Mouse (Mus musculus): ENCODE measurements at regions not wholly inside any gene's neighbourhood (a gene's known extent, or its start where the extent isn't known, plus 50 kb on each side); places are given as distances from the start of the nearest gene placed in this dataset.
A peak's percentile ranks its signal among the peaks of the same experiment; 100 is the strongest.

DNA sequence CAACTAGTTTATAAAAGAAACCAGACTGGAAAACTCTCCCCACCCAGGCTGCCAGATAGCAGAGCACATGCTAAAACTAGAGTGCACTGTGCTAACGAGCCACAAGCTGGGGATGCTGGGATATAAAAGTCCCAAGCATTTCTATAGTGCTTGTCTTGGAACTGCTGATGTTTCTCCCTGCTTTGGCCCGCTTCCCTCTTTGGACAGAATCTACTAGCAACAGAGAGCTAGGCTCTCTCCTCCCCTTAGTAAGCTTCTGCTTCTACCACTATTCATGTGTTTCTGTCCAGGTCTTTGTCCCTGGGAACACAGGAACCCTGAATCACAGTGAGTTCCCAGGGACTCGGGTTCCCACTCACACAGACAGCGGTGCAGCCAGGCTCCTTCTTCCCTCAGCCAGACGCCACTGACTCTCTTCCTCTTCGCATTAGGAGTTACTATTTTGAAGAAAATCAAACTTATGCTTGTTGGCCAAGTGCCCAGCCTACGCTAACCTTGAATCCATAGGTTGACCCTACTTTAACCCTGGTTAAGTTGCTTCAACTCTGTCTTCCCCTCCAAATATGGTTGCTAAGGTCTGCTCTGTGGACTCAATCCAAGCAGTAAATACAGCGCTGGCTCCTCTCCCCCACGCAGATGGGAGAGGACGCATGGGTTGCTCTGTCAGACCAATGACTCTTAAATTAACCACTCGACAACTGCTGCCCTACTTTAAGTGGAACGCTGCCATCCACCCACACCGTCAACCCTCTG is 113.4 kb upstream of the Dapk1 start:
- intact Hi-C loops (cut with DNase I) = no loop called here
- peak; percentile 60 to 66 for DNase-seq (ENCODE audit: low spot score in 2 of 2)

DNA sequence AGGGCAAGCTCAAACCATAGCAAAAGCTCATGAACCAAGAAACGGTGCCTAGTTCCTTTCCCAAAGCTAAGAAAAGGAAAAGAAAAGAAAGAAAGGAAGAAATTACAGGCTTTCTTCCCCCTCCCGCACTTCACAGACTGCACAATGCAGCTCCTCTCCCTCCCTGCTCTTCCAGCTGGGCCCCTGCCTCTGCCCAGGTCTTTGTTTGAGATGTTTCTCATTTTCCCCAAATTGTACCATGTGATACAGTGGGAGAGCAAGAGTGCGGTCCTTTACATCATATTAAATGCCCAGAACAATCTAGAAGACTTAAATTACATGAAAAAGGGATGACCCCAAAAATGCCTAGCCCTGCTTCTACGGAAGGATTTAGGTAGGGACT is 112.9 kb upstream of the Dapk1 start:
- intact Hi-C loops (cut with DNase I) = no loop called here
- no peak for DNase-seq (ENCODE audit: low spot score in 2 of 2)

DNA sequence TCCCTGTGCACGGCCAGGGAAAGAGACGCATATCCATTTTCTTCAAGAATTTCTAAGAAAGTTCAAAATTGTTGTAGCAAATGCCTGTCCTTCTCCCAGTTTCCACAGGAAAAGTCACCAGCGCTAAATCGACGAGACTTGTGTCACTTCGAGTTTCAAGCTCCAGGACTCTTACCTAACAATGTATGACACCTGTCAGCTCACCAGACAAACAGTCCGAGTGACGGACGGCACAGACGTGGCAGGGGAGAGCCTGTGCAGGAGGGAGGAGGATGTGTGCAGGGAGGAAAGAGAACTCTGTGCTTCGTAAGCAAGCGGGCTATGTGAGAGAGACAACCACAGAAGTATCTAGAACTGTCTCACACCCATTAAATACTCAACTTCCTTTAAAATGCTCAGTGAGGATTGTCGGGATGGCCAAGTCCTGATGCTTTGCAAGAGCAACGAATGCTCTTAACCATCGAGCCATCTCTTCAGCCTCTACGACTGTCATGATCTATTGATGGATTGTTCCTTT is 109.7 kb upstream of the Dapk1 start:
- intact Hi-C loops (cut with DNase I) = no loop called here
- DNase-seq (ENCODE audit: low spot score in 2 of 2) = no peak

DNA sequence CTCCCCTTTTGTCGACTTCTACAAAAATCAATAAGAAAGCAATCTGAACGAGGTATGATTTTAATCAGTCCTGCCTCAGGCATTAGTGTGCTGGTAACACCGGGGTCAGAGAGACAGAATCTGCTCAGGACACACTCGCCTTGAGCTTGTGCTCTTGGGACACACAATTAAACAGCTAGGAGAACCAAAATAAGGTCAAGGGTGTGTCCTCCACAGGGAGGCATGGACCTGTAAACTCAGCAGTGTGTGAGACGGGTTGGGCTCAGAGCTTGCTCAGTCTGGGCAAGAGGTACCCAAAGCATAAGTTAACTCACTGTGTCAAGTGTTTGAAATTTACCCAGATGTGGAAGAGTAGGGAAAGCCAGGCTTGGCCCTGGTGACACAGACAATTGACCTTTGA is 107.9 kb upstream of the Dapk1 start:
- intact Hi-C loops (cut with DNase I) = no loop called here
- DNase-seq (ENCODE audit: low spot score in 2 of 2) = no peak

DNA sequence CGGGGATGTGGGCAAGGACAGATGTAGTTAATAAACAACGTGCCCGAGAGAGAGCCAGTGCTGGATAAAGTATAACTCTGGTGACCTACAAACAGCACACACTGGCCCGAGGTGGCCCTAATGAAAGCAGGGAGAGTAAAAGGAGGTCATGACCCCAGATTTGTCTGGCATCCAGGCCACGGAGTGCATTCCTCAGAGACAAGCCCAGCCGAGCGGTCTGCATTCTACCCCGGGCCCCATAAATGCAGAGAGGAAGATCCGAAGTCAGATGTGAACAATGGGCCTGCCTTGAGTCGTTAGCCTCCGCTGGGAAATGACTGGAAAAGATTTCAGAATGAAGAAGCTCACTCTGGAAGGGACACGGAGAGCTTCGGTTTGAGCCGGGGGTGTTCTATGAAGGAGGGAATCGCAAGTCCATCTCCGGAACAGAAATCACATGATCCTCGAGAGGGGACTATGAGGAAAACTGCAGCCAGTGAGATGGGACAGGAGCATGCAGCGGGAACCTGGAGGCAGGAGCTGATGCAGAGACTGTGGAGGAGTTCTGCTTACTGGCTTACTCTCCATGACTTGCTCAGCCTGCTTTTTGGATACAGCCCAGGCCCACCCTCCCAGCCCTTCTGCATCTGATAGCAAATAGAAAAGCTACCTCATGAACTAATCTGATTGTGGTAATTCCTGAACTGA is 103.9 kb upstream of the Dapk1 start:
- intact Hi-C loops (cut with DNase I) = no loop called here
- DNase-seq (ENCODE audit: low spot score in 2 of 2) = no peak

DNA sequence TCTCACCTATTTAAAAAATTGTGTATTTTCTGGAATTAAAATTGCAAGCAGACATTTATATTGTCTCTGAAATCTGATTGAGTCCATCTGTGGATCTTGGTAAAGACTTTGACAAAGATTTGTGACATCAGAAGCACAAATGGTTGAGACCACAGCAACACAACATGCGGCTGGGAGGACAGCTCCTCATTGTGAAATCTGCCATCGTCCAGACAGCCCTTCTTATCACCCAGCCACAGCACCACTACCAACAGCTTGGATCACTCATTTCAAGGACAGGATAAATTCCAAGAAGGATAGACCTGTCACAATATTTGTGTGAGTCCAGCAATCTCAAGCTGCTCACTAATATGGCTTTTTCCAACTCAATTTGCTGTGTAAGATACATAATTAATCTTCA is 97.6 kb upstream of the Dapk1 start:
- intact Hi-C loops (cut with DNase I) = no loop called here
- DNase-seq (ENCODE audit: low spot score in 2 of 2) = no peak

DNA sequence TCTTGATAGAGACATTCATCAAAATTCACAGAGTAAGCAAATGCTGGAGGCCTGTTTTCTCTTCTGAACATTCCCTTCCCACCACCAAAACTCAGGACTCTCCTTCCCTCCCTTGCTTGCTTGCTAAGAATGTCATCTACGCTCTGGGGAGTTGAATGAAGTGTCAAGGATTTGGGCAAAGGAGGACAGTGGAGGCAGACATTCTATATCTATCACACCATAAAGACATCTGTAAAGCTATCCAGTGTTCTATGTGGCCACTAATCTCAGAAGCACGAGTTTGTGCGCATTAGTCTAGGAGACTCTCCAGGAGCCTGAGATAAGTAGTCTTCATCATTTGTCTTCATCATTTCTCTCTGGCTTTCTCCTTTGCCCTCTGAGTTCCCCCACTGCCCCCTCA is 94.1 kb upstream of the Dapk1 start:
- no peak for DNase-seq (ENCODE audit: low spot score in 2 of 2)
- intact Hi-C loops (cut with DNase I) = no loop called here

DNA sequence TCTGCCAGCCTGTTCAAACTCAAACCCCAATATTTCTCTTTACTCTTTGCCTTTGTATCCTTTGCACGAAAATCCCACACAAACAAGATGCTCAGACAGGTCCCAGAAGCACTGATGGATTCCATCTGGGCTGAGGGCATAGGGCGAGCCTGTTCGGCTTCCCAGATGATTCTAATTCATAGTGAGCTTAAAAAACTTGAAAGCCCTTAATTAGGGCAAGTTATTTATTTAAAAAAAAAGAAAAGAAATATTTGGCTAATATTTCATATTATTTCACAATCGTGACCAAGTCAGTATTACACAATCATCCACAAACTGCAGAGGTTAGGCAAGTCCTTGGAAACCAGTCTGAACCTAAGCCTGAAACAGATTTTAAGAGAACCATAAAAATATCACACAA is 93.7 kb upstream of the Dapk1 start:
- intact Hi-C loops (cut with DNase I) = no loop called here
- no peak for DNase-seq (ENCODE audit: low spot score in 2 of 2)

DNA sequence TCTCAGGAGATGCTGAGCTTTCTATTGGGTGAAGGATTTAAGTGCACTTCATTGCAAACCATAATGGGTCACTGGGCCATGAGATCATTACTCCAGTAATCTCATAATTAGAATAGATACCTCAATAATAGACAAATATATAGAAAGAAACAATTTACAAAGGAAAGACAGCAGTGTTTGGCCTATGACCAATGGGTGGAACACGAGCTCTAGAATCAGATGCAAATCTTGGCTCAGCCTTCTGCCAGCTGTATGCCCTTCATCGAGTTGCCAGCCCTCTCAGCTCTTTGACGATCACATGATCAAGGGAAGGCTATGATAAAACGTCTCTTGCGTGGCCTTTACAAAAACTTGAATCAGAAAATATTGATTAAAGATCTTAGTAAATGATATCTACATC is 92.9 kb upstream of the Dapk1 start:
- intact Hi-C loops (cut with DNase I) = no loop called here
- DNase-seq (ENCODE audit: low spot score in 2 of 2) = no peak

DNA sequence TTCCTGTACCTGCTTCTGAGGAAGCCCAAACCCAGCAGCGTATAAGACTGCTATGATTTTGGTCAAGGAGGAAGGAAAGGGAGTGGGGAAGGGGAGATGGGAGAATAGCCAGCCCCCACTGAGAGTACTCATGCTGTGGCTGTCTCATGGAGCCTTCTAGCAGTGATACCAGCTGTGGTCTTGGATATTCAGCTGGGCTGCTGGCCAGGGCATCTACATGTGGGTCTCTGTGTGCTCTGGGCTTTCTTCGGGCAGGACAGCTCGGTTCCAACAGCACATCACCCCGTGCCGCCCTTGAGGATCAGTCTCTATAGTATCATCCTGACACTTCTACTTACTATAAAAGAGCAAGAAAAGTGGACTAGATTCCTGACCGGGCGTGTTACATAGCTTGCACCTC is 90.6 kb upstream of the Dapk1 start:
- DNase-seq (ENCODE audit: low spot score in 2 of 2) = no peak
- intact Hi-C loops (cut with DNase I) = no loop called here

DNA sequence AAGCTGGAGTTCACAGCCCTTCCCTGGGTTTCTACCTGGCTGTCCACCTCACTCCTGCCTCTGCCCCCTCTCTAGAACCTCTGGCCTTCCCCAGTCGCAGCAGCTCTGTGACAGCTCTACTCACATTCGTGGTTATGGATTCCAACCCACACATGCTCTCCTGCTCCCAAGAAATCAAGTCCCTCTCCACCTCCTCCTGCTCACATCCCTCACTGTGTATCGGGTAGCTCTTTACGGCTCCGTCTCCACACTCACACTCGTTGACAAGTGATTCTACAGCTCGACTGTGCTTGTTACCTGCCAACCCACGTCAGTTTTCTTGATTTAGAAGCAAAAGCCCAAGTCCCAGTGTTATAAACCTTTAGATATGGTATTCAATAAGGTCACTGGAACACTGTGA is 90.1 kb upstream of the Dapk1 start:
- intact Hi-C loops (cut with DNase I) = no loop called here
- DNase-seq (ENCODE audit: low spot score in 2 of 2) = no peak

DNA sequence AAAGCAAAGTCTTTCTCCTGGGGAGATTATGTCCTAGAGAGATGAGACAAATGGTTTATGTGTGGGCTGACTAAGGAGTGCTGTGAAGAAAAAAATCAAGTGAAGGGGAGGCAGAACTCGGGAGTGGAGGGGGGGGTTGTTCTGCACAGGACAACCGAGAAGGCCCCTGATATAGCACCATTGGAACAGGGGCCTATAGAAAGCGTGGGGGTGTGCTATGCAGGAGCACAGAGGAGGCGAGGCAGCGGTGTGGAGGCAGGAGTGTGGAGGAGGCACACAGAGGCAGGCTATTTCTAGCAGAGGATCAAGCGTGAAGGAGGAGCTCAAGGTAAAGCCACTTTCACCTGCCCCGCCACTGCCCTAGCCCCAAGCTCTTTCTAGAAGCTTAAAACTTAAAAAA is 88.0 kb upstream of the Dapk1 start:
- intact Hi-C loops (cut with DNase I) = no loop called here
- peak; percentile 34 to 53 for DNase-seq (ENCODE audit: low spot score in 2 of 2)

DNA sequence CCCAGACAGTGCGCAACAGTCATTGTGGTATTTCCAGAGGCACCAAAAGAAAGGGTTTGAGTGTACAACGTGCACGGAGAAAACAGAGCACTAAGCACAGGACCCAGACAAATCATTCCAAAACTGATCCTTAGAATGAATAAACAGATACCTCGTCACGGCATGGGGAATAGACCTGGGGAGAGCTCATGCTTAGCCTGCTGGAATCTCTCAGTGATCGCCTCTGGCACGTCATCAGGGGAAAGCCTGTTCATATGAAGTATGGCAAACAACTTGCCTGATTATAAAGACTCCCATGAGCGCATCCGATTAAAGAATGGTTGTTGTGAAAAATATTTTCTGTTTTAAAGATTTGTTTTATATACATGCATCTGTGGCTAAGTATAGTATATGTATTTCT is 86.9 kb upstream of the Dapk1 start:
- intact Hi-C loops (cut with DNase I) = no loop called here
- DNase-seq (ENCODE audit: low spot score in 2 of 2) = no peak

DNA sequence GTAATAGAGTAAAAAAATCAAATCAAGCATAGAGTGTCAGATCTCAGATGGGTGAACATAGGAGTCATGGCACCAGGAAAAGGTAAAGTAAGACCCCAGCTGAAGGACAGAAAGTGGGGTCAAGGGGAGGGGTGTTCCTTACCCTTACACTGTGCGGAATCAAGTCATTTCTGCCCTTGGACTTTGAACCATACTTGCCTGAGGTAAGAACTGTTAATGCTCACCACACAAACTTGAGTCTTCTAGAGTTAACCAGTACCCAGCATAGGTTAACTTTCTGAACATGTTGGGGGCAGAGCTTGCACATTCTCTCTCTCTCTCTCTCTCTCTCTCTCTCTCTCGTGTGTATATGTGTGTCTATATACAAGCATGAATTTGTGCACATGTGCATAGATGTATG is 83.7 kb upstream of the Dapk1 start:
- DNase-seq (ENCODE audit: low spot score in 2 of 2) = no peak
- intact Hi-C loops (cut with DNase I) = no loop called here

DNA sequence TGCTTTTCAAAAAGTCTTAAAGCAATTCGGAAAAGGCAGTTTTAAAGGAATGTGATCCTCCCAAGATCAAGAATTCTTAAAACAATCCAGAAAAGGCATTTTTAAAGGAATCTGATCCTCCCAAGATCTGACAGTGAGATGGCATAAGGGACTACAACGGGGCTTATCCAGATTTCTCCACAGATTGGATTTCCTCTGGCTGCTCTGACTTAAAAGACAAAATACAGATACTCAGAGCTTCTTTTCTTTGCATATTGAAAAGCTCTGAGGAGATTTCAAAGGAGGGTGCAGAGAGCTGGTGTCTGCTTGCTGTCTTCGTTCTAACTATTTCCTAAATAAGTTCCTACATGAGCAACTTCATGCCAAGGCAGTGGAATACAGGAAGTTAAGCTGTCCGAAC is 82.0 kb upstream of the Dapk1 start:
- intact Hi-C loops (cut with DNase I) = no loop called here
- no peak for DNase-seq (ENCODE audit: low spot score in 2 of 2)

DNA sequence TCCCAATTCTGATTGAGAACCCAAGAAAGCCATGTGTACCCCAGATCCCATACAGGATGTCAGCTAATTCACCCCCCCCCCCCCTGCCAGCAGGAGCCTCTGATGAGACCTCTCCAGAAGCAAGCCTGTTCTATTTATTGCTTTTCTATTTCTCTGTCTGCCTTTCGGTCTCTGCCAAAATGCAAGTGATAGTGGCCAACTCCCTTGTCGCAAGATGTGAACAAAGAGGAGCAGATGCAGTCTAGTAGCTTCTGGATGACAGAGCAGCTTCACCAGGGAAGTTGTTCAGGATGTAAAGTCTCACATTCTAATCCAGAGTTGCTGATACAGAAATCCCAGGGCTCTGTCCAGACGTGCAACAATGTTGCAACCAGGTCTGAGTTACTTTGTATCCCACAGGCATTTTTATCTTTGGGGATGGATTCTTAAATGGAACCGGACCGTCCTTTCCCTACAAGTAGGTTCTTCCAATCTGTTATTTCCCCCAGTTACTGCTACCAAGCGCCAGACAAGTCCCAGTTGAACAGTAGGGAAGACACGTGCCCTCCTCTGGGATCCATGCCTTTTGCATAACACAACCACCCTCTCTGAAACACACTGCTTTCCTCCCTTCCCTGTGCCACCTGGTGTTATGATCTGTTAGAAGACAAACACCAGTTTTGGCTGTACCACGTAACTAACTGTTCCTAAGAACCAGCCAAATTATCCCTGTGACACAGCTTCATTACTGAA is 78.9 kb upstream of the Dapk1 start:
- intact Hi-C loops (cut with DNase I) = no loop called here
- DNase-seq (ENCODE audit: low spot score in 2 of 2) = peak; percentile 55 to 70

DNA sequence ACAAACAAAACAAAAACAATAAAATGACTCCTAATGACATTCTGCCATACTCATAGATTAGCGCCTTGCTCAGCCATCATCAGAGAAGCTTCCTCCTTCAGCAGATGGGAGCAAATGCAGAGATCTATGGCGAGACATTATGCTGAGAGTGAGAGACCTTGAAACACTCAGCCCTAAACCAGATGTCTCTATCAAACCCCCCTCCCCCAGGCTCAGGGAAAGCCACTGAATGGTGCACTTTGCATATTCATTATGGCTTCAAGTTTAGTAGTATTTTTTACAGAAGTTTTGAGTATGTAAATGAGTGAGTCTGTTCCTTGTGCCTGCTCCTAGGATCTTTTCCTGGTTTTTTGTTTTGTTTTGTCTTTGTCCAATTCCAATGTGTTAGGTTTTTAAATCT is 73.9 kb upstream of the Dapk1 start:
- intact Hi-C loops (cut with DNase I) = no loop called here
- DNase-seq (ENCODE audit: low spot score in 2 of 2) = no peak

DNA sequence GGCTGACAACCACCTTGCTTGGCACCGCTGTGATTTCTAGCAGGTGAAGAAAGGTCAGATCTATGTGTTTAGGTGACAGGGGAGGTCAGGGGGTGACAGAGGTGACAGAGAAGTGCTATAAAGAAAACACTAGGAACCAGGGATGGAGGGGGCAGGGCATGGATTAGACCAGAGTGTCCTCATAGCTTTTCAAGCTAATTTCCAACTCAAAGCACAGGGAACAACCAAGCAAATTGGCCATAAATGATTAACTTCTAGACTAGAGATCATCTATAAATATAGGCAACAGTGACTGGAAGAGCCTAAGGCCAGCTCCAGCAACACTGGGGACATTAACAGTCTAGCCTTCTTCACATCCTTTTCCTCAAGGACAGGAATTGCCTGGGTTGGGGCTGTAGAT is 72.9 kb upstream of the Dapk1 start:
- DNase-seq (ENCODE audit: low spot score in 2 of 2) = no peak
- intact Hi-C loops (cut with DNase I) = no loop called here

DNA sequence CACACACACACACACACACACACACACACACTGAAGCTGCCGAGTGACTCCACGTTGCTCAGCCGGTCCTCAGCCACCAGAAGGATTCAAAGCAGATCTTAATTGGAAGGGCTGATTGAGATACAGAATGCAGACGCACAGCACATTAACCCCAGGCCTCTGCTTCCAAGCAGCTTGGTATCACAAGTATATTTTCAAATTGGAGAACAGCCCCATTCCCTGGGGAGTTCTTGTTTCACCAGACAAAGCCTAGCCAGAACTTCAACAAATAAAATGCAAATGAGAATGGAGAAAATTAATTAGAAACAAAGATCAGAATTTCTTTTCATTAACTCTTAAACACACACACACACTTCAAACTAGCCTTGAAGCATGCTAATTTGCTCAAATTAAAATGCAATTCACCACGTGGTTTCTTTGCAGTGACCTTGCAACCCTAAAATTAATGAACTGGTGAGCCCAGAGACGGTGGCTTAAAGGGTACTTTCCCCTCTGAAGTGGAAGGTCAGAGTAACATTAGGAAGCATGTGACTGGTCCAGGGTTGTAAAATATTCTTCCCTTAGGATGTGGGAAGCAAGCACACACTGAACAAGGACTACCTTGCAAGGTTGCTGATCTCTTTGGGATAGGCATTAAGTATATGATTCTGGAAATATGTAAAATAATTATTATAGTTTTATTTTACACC is 72.2 kb upstream of the Dapk1 start:
- no peak for DNase-seq (ENCODE audit: low spot score in 2 of 2)
- intact Hi-C loops (cut with DNase I) = no loop called here

DNA sequence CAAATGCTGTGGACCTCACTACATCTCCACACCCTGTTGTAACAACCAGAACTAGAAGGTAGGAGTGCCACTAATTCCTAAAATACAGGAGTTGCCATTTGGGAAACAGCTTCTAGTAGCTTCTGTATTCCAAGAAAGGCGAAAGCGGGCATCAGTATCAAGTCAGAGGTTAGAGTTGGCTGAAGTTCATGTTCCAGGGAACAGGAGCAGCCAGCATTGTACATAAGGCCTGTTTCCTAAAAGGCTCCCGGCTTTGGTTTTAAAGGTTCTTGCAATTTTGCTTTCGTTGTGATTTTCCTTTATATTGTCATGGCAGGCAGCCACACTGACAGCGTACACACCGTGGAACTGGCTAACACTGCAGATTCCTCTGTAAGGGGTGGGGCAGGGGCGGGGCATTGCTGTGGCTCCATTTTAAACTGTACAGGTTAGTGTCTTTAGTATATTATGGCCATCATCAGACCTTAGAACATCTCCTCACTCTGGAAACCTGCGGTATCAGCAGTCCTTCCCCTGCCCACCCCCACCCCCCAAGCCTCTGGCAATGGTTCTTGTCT is 67.8 kb upstream of the Dapk1 start:
- intact Hi-C loops (cut with DNase I) = no loop called here
- no peak for DNase-seq (ENCODE audit: low spot score in 2 of 2)

Measured in left cerebral cortex, postnatal 36 days (tissue).